Mouse (Mus musculus): Measurements from ENCODE around the gene Tead1.

- TF ChIP-seq CTCF (IDR thresholded peaks at IDR 0.05; ENCODE audit: borderline replicate concordance, control insufficient read depth, extremely low read depth, insufficient read depth, low read length, poor library complexity) = no peak
- no peak for TF ChIP-seq POLR2A (IDR thresholded peaks at IDR 0.05; ENCODE audit: control insufficient read depth, extremely low read depth, insufficient read depth, low read length, poor library complexity)
Observed at GRCm38 (mm10) chr7:112686586-112686985, 7.5 kb downstream of the Tead1 start.
